Mouse (Mus musculus) bone marrow macrophage, adult 2 months (primary cell): ENCODE measurements around the gene Rfc2.

Experiments used
- CTCF ChIP-seq: IDR thresholded peaks from 2 replicates; pipeline ENCODE4 v1.5.1; 2012; ENCODE audit warnings: low read depth, mild to moderate bottlenecking, low read length, moderate library complexity
- POLR2A ChIP-seq: IDR thresholded peaks from 2 replicates; pipeline ENCODE4 v1.6.1; 2012; ENCODE audit warnings: mild to moderate bottlenecking, low read depth, low read length, borderline replicate concordance

DNA sequence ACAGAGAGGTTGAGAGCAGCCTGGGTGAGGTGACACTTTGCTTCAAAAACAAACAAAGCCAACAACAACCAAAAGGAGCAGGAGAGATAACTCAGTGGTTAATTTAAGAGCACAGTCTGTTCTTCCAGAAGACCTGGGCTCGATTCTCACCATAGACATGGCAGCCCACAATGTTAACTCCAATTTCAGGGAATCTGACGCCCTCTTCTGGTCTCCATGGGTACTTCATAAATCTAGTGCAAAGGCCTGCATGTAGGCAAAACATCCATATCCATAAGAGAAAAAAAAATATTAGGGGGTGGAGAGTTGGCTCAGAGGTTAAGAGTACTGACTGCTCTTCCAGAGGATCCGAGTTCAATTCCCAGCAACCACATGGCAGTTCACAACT is 35.9 kb upstream of the Rfc2 start:
- TF ChIP-seq CTCF (no peak), POLR2A (no peak)
